Mouse (Mus musculus) c-Kit-positive CD71-positive TER-119-negative erythroid progenitor cells, embryonic 14.5 days (primary cell): ENCODE data around the gene Ankef1.

Source experiments
- DNase-seq: peaks from one replicate; pipeline ENCODE4 v3.0.0-alpha.2; 2013; ENCODE audit warnings: low read depth

Ankef1 gene

DNA sequence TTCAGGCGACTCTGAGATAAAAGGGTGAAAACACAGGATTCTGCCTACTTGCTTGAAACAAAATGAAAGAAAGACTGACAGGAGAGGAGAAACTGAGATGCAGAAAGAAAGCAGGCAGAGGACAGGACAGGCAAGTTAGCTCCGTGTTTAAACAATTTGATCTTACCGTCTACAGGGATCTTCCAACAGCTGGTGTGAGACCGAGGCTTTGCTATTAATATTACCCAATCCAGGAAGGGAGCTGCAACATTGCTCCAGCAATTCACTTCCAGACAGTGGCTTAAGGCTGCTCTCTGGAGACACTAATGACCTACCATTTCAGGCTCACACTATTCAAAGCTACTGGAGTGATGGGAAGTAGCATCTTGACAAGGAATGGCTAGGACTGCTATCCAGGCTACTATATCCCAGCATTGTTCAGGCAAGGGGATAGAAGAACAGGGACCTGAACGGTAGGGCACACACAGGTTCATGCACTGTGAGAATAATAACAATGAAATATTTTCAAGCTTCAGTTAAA, 99.0 kb downstream of the Ankef1 start:
- DNase-seq = no peak

- no peak for DNase-seq
Observed at GRCm38 (mm10) chr2:136601206-136601605, 99.5 kb downstream of the Ankef1 start.
